Mouse (Mus musculus): ENCODE data around the gene Dcps.

DNA sequence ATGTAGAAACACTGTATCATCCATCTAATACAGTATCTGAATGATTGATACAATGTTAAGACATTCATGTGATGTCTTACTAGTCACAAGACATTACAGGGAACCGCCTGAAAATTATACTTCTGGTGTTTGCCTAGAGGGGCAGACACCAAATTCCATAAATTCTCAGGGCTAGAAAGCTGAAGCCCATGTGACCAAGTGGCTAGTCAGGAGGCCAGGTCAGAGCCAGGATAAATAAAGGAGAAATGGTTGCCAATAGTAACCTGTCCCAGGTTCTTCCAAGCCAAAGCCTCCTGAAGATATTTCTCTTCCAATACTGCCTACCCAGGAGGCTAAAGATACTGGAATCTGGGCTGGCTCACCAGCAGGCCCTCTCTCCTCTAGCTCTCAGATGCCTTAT lies 80.1 kb downstream of the Dcps start:
- no peak for TF ChIP-seq CTCF (IDR thresholded peaks at IDR 0.05; ENCODE audit: low read depth)
- TF ChIP-seq EP300 (optimal IDR thresholded peaks at IDR 0.05), result no peak

Measured in stomach, postnatal 0 days (tissue).